In the genomic region with DNA sequence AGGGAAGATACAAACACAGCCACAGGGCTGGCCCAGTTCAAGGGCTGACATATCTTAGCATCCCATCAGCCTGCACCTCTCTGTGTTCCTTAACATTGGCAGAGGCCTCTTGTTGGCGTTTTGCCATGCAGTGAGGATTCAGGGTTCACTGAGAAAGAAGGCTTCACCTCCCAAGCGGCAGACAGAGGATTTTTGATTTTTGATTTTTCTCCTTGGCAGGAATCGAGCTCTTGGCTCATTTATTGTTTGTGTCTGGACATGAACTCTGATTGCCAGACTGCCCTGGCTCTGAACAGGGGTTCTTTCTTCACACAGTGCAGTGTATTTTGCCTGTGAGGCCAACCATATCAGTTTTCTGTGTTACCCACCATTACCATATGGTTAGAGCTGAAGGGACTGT, we compare ENCODE assay signal across 9 mouse cellular contexts.
DNase-seq lines count a peak whose midpoint lies in the region; ATAC-seq lines count a peak whose summit lies in the region.
"Had no signal": no experiment of that assay in that cellular context is flagged by ENCODE, and none has a peak within 500 bp of the region (broad histone marks: within the 10 kb centered on the region; RNA-seq: fewer than 3 reads in every experiment).

No protein-coding gene starts in this region.

- H3K9ac ChIP-seq in neural tube, embryonic 15.5 days (replicated peaks) = no peak overlapping the region
- H3K9ac ChIP-seq: embryonic facial prominence, embryonic 12.5 days had no signal

- intact Hi-C loops in heart, postnatal 14 days (cut with DNase I) = no loop called here

- no peaks in the 10 kb centered on the region for H3K36me3 ChIP-seq in heart, embryonic 10.5 days
- no peaks in the 10 kb centered on the region for H3K36me3 ChIP-seq in neural tube, embryonic 15.5 days
- H3K36me3 ChIP-seq: embryonic facial prominence, embryonic 12.5 days had no signal

- ATAC-seq in neural tube, embryonic 15.5 days (ENCODE audit: low FRiP score) = no peak
- ATAC-seq in activated CD4-positive, CD25-positive, alpha-beta regulatory T cell, adult 4 months = no peak

- 61% methylated on average over 3 of the region's 3 CpGs for WGBS in heart, embryonic 10.5 days
- 70% methylated on average over 3 of the region's 3 CpGs for WGBS in neural tube, embryonic 15.5 days

- H3K4me2 ChIP-seq in neural tube, embryonic 15.5 days = no peak overlapping the region
- H3K4me2 ChIP-seq: embryonic facial prominence, embryonic 12.5 days had no signal

- no peaks in the 10 kb centered on the region for H3K9me3 ChIP-seq in heart, embryonic 10.5 days
- no peaks in the 10 kb centered on the region for H3K9me3 ChIP-seq in neural tube, embryonic 15.5 days (replicated peaks)
- H3K9me3 ChIP-seq: embryonic facial prominence, embryonic 12.5 days had no signal

- no peaks in the 10 kb centered on the region for H3K27me3 ChIP-seq in heart, embryonic 10.5 days (ENCODE audit: insufficient read depth, poor library complexity, severe bottlenecking)
- H3K27me3 ChIP-seq in neural tube, embryonic 15.5 days (replicated peaks) = no peaks in the 10 kb centered on the region
- H3K27me3 ChIP-seq: embryonic facial prominence, embryonic 12.5 days had no signal

- H3K27ac ChIP-seq in heart, embryonic 10.5 days = no peak overlapping the region
- H3K27ac ChIP-seq in neural tube, embryonic 15.5 days (replicated peaks) = no peak overlapping the region
- H3K27ac ChIP-seq: embryonic facial prominence, embryonic 12.5 days had no signal

- peak; percentile 4 to 25 for DNase-seq in heart, postnatal 14 days
- DNase-seq in heart, embryonic 10.5 days (ENCODE audit: low spot score) = no peak
- DNase-seq in right cerebral cortex, postnatal 10 days (ENCODE audit: low spot score in 2 of 2) = peak; percentile 56 to 71
- DNase-seq in right cerebral cortex, adult 2 months (ENCODE audit: low spot score in 2 of 2) = no peak
- DNase-seq in cerebellum, postnatal 4 days (ENCODE audit: low spot score in 2 of 2) = peak; percentile 22 to 72
- peak; percentile 43 for DNase-seq in lung, postnatal 36 days

- H3K4me3 ChIP-seq in heart, embryonic 10.5 days = no peak overlapping the region
- H3K4me3 ChIP-seq in neural tube, embryonic 15.5 days (replicated peaks) = no peak overlapping the region
- H3K4me3 ChIP-seq: embryonic facial prominence, embryonic 12.5 days had no signal

- no peaks in the 10 kb centered on the region for H3K4me1 ChIP-seq in heart, embryonic 10.5 days
- H3K4me1 ChIP-seq in neural tube, embryonic 15.5 days = no peaks in the 10 kb centered on the region

Comparison
In these comparisons a context has a peak if more than half of its experiments do, and no peak if none do; other contexts are left out.
1. DNase-seq: peak in heart, postnatal 14 days (2 of 2), right cerebral cortex, postnatal 10 days (2 of 2), cerebellum, postnatal 4 days (2 of 2) and lung, postnatal 36 days (single experiment); none in heart, embryonic 10.5 days (single experiment) and right cerebral cortex, adult 2 months (0 of 2).